Mouse (Mus musculus) erythroid progenitor cell, adult 5-6 weeks (primary cell): ENCODE results near the gene Mllt6. TPM values are rescaled to one million over a fixed set of nuclear protein-coding genes. Genes with fewer than 3 reads are reported as not detected.

Experiments used
- total RNA-seq, 2 experiments: library from RNA; stranded (forward) in 1 of 2; stranded (reverse) in 1 of 2; fragments of 150-400 nt in 1 of 2; fragments of 186-747, 209-891 nt in 1 of 2; gene quantifications; 2 replicates each; pipeline versions ENCODE4 v1.2.3 to v1.2.4; 2015 to 2017; ENCODE audit warnings: low replicate concordance in 2 of 2

Gene Mllt6
- total RNA-seq, 2 experiments from 2014 or later, result 2.1 to 3.9 TPM

Other genes starting within 250 kb of the Mllt6 start
- 76.8 and 82.6 TPM in 2 replicates for gene Arhgap23, start 247.9 kb upstream of the Mllt6 start, total RNA-seq (2015; ENCODE audit: low replicate concordance)
- 65.7 and 71.1 TPM in 2 replicates for gene Arhgap23, start 247.9 kb upstream of the Mllt6 start, total RNA-seq (2017; ENCODE audit: low replicate concordance)
- not detected in 2 replicates for gene 4933428G20Rik, start 163.1 kb upstream of the Mllt6 start, total RNA-seq (2015; ENCODE audit: low replicate concordance)
- gene 4933428G20Rik, start 163.1 kb upstream of the Mllt6 start, total RNA-seq (2017; ENCODE audit: low replicate concordance), result not detected in 2 replicates
- gene Srcin1, start 87.2 kb upstream of the Mllt6 start, total RNA-seq (2015; ENCODE audit: low replicate concordance), result not detected in 2 replicates
- not detected in 2 replicates for gene Srcin1, start 87.2 kb upstream of the Mllt6 start, total RNA-seq (2017; ENCODE audit: low replicate concordance)
- gene Epop, start 33.7 kb upstream of the Mllt6 start, total RNA-seq (2015; ENCODE audit: low replicate concordance), result 1.4 TPM in 1 of 2 replicates, not detected in the other
- gene Epop, start 33.7 kb upstream of the Mllt6 start, total RNA-seq (2017; ENCODE audit: low replicate concordance), result not detected in 2 replicates
- gene Cisd3, start 22.4 kb downstream of the Mllt6 start, total RNA-seq (2015; ENCODE audit: low replicate concordance), result 6.3 TPM in 1 of 2 replicates, not detected in the other
- not detected in 2 replicates for gene Cisd3, start 22.4 kb downstream of the Mllt6 start, total RNA-seq (2017; ENCODE audit: low replicate concordance)
- gene Pcgf2, start 37.1 kb downstream of the Mllt6 start, total RNA-seq (2015; ENCODE audit: low replicate concordance), result 5.9 TPM in 1 of 2 replicates, not detected in the other
- 2.1 TPM in 1 of 2 replicates, not detected in the other for gene Pcgf2, start 37.1 kb downstream of the Mllt6 start, total RNA-seq (2017; ENCODE audit: low replicate concordance)
- 20.5 and 50.7 TPM in 2 replicates for gene Psmb3, start 40.0 kb downstream of the Mllt6 start, total RNA-seq (2015; ENCODE audit: low replicate concordance)
- 7.9 and 45.8 TPM in 2 replicates for gene Psmb3, start 40.0 kb downstream of the Mllt6 start, total RNA-seq (2017; ENCODE audit: low replicate concordance)
- gene Pip4k2b, start 81.3 kb downstream of the Mllt6 start, total RNA-seq (2015; ENCODE audit: low replicate concordance), result 2.9 and 4.0 TPM in 2 replicates
- gene Pip4k2b, start 81.3 kb downstream of the Mllt6 start, total RNA-seq (2017; ENCODE audit: low replicate concordance), result 2.1 and 12.6 TPM in 2 replicates
- 8.3 and 13.8 TPM in 2 replicates for gene Cwc25, start 103.1 kb downstream of the Mllt6 start, total RNA-seq (2015; ENCODE audit: low replicate concordance)
- 8.8 and 19.1 TPM in 2 replicates for gene Cwc25, start 103.1 kb downstream of the Mllt6 start, total RNA-seq (2017; ENCODE audit: low replicate concordance)
- gene 1700001P01Rik, start 112.5 kb downstream of the Mllt6 start, total RNA-seq (2015; ENCODE audit: low replicate concordance), result not detected in 2 replicates
- gene 1700001P01Rik, start 112.5 kb downstream of the Mllt6 start, total RNA-seq (2017; ENCODE audit: low replicate concordance), result not detected in 2 replicates
- 324 and 337 TPM in 2 replicates for gene Rpl23, start 119.0 kb downstream of the Mllt6 start, total RNA-seq (2015; ENCODE audit: low replicate concordance)
- 331 and 402 TPM in 2 replicates for gene Rpl23, start 119.0 kb downstream of the Mllt6 start, total RNA-seq (2017; ENCODE audit: low replicate concordance)
- 28.9 and 33.5 TPM in 2 replicates for gene Lasp1, start 135.6 kb downstream of the Mllt6 start, total RNA-seq (2015; ENCODE audit: low replicate concordance)
- gene Lasp1, start 135.6 kb downstream of the Mllt6 start, total RNA-seq (2017; ENCODE audit: low replicate concordance), result 14.8 and 57.0 TPM in 2 replicates
- not detected in 2 replicates for gene B230217C12Rik, start 177.4 kb downstream of the Mllt6 start, total RNA-seq (2015; ENCODE audit: low replicate concordance)
- not detected in 2 replicates for gene B230217C12Rik, start 177.4 kb downstream of the Mllt6 start, total RNA-seq (2017; ENCODE audit: low replicate concordance)
- not detected in 2 replicates for gene Fbxo47, start 220.7 kb downstream of the Mllt6 start, total RNA-seq (2015; ENCODE audit: low replicate concordance)
- gene Fbxo47, start 220.7 kb downstream of the Mllt6 start, total RNA-seq (2017; ENCODE audit: low replicate concordance), result 0.61 and 0.64 TPM in 2 replicates